Mouse (Mus musculus): ENCODE data around the gene Kmt2d.

DNA sequence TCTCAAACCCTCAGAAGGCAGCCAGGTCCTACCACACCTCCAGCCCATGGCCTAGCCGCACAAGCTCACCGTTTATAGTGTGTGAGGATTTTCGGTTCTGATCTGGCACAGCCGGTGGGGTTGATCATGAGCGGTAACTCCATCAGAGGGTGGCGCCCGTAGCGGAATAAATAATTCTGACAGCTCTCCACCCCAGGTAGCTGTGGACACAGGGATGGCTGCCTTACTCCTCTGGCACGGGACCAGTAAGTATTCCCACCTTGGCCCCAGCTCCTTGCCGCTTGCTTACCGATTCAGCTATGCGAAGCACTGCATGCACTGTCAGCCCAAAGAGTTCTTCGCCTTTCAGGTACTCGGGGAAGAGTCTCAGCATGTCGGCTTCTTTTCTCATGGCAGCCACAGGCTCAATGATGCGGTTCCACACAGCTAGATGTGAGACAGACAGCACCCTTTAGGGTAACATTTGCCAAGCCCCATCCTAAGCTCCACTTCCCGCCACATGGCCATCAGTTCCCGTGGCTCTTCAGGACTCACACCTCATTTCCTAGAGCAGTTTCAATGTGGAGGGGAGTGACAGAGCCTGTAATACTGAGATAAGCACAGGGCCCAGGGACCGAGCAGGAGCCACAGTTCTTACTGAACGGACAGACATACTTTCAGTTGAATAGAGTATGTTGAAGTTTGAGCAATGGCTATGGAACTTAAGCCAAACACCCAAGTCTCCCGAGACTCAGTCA, 33.8 kb downstream of the Kmt2d start:
- TF ChIP-seq CTCF (IDR thresholded peaks at IDR 0.05; ENCODE audit: extremely low read depth, insufficient read depth, low read length) (no peak), POLR2A (IDR thresholded peaks at IDR 0.05; ENCODE audit: extremely low read depth, insufficient read depth, low read length) (no peak)
